Mouse (Mus musculus): ENCODE measurements at regions not wholly inside any gene's neighbourhood (a gene's known extent, or its start where the extent isn't known, plus 50 kb on each side); places are given as distances from the start of the nearest gene placed in this dataset.

GRCm38 (mm10) chr3:45677672-45678071 lies 299.5 kb downstream of the Pcdh10 start:
- TF ChIP-seq GATA1 (IDR thresholded peaks at IDR 0.05; ENCODE audit: borderline replicate concordance, low read length) = no peak
- no peak for TF ChIP-seq FLI1 (IDR thresholded peaks at IDR 0.05; ENCODE audit: low read length)
